Mouse (Mus musculus) limb, embryonic 13.5 days (tissue): ENCODE measurements around the gene Mttp. TPM values are rescaled to one million over a fixed set of nuclear protein-coding genes. Genes with fewer than 3 reads are reported as not detected.

Experiments used
- ATAC-seq: fragments of 200-750 bp; cut with Nextera tagmentation; 2 replicates; pipeline ENCODE4 v1.8.0; 2017; ENCODE audit warnings: low read depth, moderate number of reproducible peaks, moderate TSS enrichment; ENCODE audit not compliant: low FRiP score
- H3K27ac ChIP-seq: fragments of 300-500 bp; sonication (generic); 2 replicates; pipeline ENCODE4 v1.5.1; 2015; ENCODE audit warnings: inconsistent platforms, mild to moderate bottlenecking, moderate library complexity
- H3K27me3 ChIP-seq: fragments of 300-500 bp; sonication (generic); 2 replicates; pipeline ENCODE4 v1.6.1; 2015; ENCODE audit warnings: mild to moderate bottlenecking, inconsistent platforms
- H3K36me3 ChIP-seq: fragments of 300-500 bp; sonication (generic); 2 replicates; pipeline ENCODE4 v1.6.1; 2015; ENCODE audit warnings: inconsistent platforms, mild to moderate bottlenecking, moderate library complexity
- H3K4me1 ChIP-seq: fragments of 300-500 bp; sonication (generic); 2 replicates; pipeline ENCODE4 v1.6.1; 2015; ENCODE audit warnings: inconsistent platforms
- H3K4me2 ChIP-seq: fragments of 300-500 bp; sonication (generic); replicated peaks from 2 replicates; pipeline ENCODE4 v1.6.1; 2015; ENCODE audit warnings: inconsistent platforms, mild to moderate bottlenecking, moderate library complexity
- H3K4me3 ChIP-seq: fragments of 300-500 bp; sonication (generic); 2 replicates; pipeline ENCODE4 v1.5.1; 2015; ENCODE audit warnings: moderate library complexity, mild to moderate bottlenecking, inconsistent platforms
- H3K9ac ChIP-seq: fragments of 300-500 bp; sonication (generic); 2 replicates; pipeline ENCODE4 v1.6.1; 2015; ENCODE audit warnings: mild to moderate bottlenecking, inconsistent platforms
- H3K9me3 ChIP-seq: fragments of 300-500 bp; sonication (generic); 2 replicates; pipeline ENCODE4 v1.6.1; 2016; ENCODE audit warnings: inconsistent platforms
- WGBS: fragments of 180-500 bp; shearing (Covaris S2); methylation state at CpG from one replicate; pipeline ENCODE4 v1.1.7; 2015; 5-methylcytosine and 5-hydroxymethylcytosine counted together
- polyA plus RNA-seq: library from polyadenylated mRNA; unstranded; fragments of >200 nt; fragmentation: Nextera tagmentation; extraction: Ambion mirVana; gene quantifications from 2 replicates; pipeline ENCODE4 v1.2.1, GENCODE M21; 2015

The Mttp gene
- polyA plus RNA-seq, 1 experiment from 2014 or later: 9.0 TPM

DNA sequence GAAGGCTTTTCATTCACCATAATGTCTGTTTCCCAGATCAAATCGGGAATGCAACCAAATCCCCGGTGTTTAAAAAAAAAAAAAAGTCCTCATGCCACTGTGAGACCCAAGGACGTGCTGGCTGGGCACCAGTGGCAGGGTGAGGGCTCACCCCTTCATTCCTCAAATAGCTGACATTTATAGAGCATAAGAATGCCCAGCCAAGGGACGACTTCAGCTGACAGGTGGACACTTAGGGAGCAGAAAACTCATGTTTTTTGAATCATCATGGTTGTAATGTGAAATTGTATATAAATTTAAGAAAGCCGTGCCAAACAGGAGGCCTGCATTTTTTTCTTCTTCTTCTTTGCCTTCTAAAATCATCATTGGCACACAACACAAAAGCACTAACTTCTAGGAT is 39.7 kb downstream of the Mttp start:
- no peaks in the 10 kb centered on the region for H3K4me1 ChIP-seq
- H3K9me3 ChIP-seq: no peaks in the 10 kb centered on the region
- no peak overlapping the region for H3K27ac ChIP-seq
- no peak for ATAC-seq
- 68% methylated on average over 5 of the region's 5 CpGs for WGBS
- no peak overlapping the region for H3K9ac ChIP-seq
- no peak overlapping the region for H3K4me3 ChIP-seq
- no peaks in the 10 kb centered on the region for H3K36me3 ChIP-seq
- H3K4me2 ChIP-seq: no peak overlapping the region
- no peaks in the 10 kb centered on the region for H3K27me3 ChIP-seq

DNA sequence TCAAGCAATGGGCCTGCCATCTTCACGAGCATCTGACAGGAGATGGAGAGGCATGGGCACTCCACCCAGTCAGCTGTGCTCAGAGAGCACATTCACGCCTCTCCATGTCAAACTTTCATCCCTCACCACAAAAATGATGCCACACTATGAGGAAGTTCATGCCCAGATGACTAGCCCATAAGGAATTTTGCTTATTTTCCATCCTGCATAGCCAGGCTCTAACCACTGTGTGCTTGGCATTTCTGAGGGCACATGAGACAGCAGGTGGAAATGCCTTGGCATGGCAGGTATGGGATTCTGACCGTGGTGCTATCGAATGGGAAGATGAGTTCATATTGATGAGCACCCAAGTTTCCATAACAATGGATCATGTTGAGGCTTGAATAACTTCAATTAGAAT is 41.1 kb downstream of the Mttp start:
- no peak for ATAC-seq
- Histone ChIP-seq H3K4me2 (no peak overlapping the region), H3K9me3 (no peaks in the 10 kb centered on the region), H3K4me3 (no peak overlapping the region), H3K4me1 (no peaks in the 10 kb centered on the region), H3K36me3 (no peaks in the 10 kb centered on the region), H3K9ac (no peak overlapping the region), H3K27me3 (no peaks in the 10 kb centered on the region), H3K27ac (no peak overlapping the region)
- 92% methylated on average over 4 of the region's 4 CpGs for WGBS

- no peak overlapping the region for H3K9ac ChIP-seq
- no peak for ATAC-seq
- H3K4me3 ChIP-seq: no peak overlapping the region
- no peaks in the 10 kb centered on the region for H3K4me1 ChIP-seq
- no peak overlapping the region for H3K4me2 ChIP-seq
- H3K9me3 ChIP-seq: no peaks in the 10 kb centered on the region
- H3K27ac ChIP-seq: no peak overlapping the region
- no peaks in the 10 kb centered on the region for H3K36me3 ChIP-seq
- H3K27me3 ChIP-seq: no peaks in the 10 kb centered on the region
- WGBS: 85% methylated on average over 4 of the region's 4 CpGs
Observed at GRCm38 (mm10) chr3:138101936-138102335, 42.8 kb downstream of the Mttp start.

- H3K27me3 ChIP-seq: no peaks in the 10 kb centered on the region
- peak; percentile 48 for ATAC-seq
- H3K4me3 ChIP-seq: no peak overlapping the region
- no peaks in the 10 kb centered on the region for H3K36me3 ChIP-seq
- H3K4me2 ChIP-seq: no peak overlapping the region
- no peak overlapping the region for H3K9ac ChIP-seq
- WGBS: 86% methylated on average over 1 of the region's 1 CpGs
- 0 out of 2 replicates have a peak overlapping the region, but pooled peaks have one; percentile 4 for H3K27ac ChIP-seq
- no peaks in the 10 kb centered on the region for H3K9me3 ChIP-seq
- no peaks in the 10 kb centered on the region for H3K4me1 ChIP-seq
Observed at GRCm38 (mm10) chr3:138097718-138098117, 47.0 kb downstream of the Mttp start.

- no peaks in the 10 kb centered on the region for H3K36me3 ChIP-seq
- H3K27me3 ChIP-seq: no peaks in the 10 kb centered on the region
- no peaks in the 10 kb centered on the region for H3K9me3 ChIP-seq
- no peak overlapping the region for H3K4me3 ChIP-seq
- no peaks in the 10 kb centered on the region for H3K4me1 ChIP-seq
- no peak overlapping the region for H3K27ac ChIP-seq
- whole genome bisulfite sequencing: 86% methylated on average over 19 of the region's 19 CpGs
- H3K4me2 ChIP-seq: no peak overlapping the region
- no peak for ATAC-seq
- no peak overlapping the region for H3K9ac ChIP-seq
Observed at GRCm38 (mm10) chr3:138096263-138097028, 48.3 kb downstream of the Mttp start.

DNA sequence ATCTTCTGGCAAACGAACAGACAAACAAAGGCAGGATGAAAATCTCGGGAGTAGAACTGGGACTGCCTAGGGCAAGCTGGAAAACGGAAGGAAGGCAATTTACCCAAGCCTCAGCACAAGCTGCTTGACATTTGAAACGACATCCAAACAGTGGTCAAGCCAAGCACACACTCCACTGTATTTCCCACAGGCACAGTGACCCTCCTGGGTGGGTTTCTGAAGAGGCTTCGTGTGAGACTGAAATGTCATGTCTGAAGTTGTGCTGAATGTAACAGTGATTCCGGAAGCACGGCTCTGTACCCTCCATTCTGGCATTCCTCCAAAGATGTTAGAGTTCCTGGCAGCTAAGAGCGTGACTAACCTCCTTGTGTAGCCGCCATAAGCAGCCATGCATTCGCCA is 49.0 kb downstream of the Mttp start:
- no peak overlapping the region for H3K27ac ChIP-seq
- H3K4me3 ChIP-seq: no peak overlapping the region
- 64% methylated on average over 10 of the region's 10 CpGs for WGBS
- no peaks in the 10 kb centered on the region for H3K4me1 ChIP-seq
- H3K9ac ChIP-seq: no peak overlapping the region
- no peak for ATAC-seq
- H3K9me3 ChIP-seq: no peaks in the 10 kb centered on the region
- no peaks in the 10 kb centered on the region for H3K27me3 ChIP-seq
- H3K4me2 ChIP-seq: no peak overlapping the region
- H3K36me3 ChIP-seq: no peaks in the 10 kb centered on the region

GRCm38 (mm10) chr3:138095301-138095700 is 49.5 kb downstream of the Mttp start:
- no peak overlapping the region for H3K4me2 ChIP-seq
- no peak overlapping the region for H3K4me3 ChIP-seq
- H3K27me3 ChIP-seq: no peaks in the 10 kb centered on the region
- no peaks in the 10 kb centered on the region for H3K9me3 ChIP-seq
- H3K9ac ChIP-seq: no peak overlapping the region
- no peak for ATAC-seq
- 81% methylated on average over 3 of the region's 3 CpGs for WGBS
- H3K4me1 ChIP-seq: no peaks in the 10 kb centered on the region
- H3K27ac ChIP-seq: no peak overlapping the region
- no peaks in the 10 kb centered on the region for H3K36me3 ChIP-seq

GRCm38 (mm10) chr3:138083896-138084295 is 60.9 kb downstream of the Mttp start:
- no peak overlapping the region for H3K4me3 ChIP-seq
- H3K9ac ChIP-seq: no peak overlapping the region
- no peaks in the 10 kb centered on the region for H3K27me3 ChIP-seq
- H3K9me3 ChIP-seq: no peaks in the 10 kb centered on the region
- 86% methylated on average over 4 of the region's 4 CpGs for WGBS
- no peaks in the 10 kb centered on the region for H3K36me3 ChIP-seq
- no peak for ATAC-seq
- H3K27ac ChIP-seq: no peak overlapping the region
- H3K4me1 ChIP-seq: no peaks in the 10 kb centered on the region
- no peak overlapping the region for H3K4me2 ChIP-seq

DNA sequence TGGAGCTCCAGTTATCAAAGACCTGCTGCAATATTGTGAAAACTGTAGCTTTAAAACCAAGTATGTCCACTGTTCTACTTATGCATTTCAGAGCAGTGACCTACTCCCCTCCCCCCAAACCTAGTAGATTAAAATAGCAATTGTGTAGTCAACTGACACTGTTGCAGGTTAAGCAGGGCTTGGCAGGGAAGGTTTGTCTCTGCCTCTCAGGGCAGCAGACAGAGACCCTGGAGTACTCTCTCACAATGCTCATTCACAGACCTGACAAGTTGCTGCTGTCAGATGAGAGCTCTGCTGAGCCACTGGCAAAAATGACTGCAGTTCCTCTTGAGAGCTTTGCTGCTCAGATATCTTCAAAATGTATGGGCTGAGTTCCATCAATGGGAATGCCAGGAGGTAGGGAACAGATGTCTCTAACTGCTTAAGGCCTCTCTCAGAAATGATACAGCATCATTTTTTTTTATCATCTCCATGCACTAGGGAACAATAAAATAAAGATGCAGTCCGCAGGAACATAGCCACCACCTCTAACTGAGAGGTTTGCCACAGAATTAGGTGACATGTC is 61.6 kb downstream of the Mttp start:
- WGBS: 72% methylated on average over 1 of the region's 1 CpGs
- Histone ChIP-seq H3K9ac (no peak overlapping the region), H3K27ac (no peak overlapping the region), H3K4me2 (no peak overlapping the region), H3K9me3 (no peaks in the 10 kb centered on the region), H3K36me3 (no peaks in the 10 kb centered on the region), H3K27me3 (no peaks in the 10 kb centered on the region), H3K4me1 (no peaks in the 10 kb centered on the region), H3K4me3 (no peak overlapping the region)
- no peak for ATAC-seq

GRCm38 (mm10) chr3:138078701-138079100 is 66.1 kb downstream of the Mttp start:
- Histone ChIP-seq H3K36me3 (no peaks in the 10 kb centered on the region), H3K27ac (0 out of 2 replicates have a peak overlapping the region, but pooled peaks have one; percentile 2), H3K9me3 (no peaks in the 10 kb centered on the region), H3K27me3 (no peaks in the 10 kb centered on the region), H3K4me3 (no peak overlapping the region), H3K9ac (no peak overlapping the region), H3K4me2 (no peak overlapping the region), H3K4me1 (peaks cover 4% of the 10 kb centered on the region; the same call in 1 of the 2 replicates)
- no peak for ATAC-seq
- WGBS: 65% methylated on average over 1 of the region's 1 CpGs

DNA sequence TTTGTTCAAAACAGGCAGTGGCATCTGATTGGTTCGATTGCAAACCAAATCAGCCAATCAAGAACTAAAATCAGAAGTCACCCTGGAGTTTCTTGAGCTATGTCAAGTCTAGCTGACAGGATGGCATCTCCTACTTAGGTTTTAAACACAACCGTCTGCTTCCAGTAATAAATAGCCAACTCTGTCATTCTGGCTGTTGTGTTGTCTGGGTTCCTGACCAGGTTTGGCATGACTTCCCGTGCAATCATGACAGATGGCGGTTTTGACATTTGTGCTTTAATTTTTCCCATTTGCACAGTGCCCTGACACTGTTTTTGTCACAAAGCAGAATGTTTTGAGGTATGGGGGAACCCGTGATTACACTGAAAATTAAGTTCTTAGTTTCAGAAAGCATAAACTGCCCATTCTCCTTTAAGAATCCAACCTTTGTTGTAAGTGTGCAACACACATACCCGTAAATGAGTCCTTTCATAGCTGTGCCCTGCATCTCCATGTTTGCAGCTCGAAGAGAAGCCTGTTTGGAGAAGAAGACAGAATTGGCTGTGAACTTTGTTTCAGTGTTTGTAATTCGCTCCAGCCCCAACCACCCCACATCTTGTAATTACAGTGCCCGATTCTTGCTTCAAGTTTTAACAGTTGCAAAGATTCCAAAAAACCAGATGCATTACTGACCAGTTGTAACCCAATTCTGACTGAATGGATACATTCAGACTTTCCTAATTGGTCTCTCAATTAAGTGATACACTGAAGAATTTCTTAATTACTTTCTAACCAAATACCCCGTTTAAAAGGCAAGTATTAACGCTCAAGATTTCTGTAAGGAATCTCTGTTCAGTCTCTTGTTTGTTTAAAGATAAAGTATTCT is 67.1 kb downstream of the Mttp start:
- H3K27ac ChIP-seq: no peak overlapping the region; the same call in 1 of the 2 replicates
- no peak for ATAC-seq
- no peak overlapping the region for H3K4me3 ChIP-seq
- H3K9me3 ChIP-seq: no peaks in the 10 kb centered on the region
- H3K4me1 ChIP-seq: peaks cover 4% of the 10 kb centered on the region; the same call in 1 of the 2 replicates
- no peak overlapping the region for H3K4me2 ChIP-seq
- no peaks in the 10 kb centered on the region for H3K36me3 ChIP-seq
- WGBS: 60% methylated on average over 11 of the region's 11 CpGs
- H3K9ac ChIP-seq: no peak overlapping the region
- H3K27me3 ChIP-seq: no peaks in the 10 kb centered on the region

DNA sequence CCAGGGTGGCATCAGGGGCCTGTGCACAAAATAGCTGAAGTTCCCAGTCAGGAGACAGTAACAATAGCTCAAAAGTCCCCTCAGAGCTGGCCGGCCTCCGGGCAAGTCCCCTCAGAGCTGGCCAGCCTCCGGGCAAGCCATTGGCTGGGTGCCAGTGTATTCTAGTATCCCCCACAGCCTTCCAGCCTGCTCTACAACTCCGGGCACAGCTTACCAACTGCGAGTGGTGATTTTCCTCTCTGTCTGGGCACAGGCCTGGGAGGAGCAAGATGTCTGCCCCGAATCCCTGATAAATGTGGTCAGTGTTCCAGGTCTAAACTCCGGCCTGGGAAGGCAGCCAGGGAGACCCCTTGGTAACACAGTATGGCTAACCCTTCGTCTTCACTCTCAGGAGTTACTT is 69.6 kb downstream of the Mttp start:
- Histone ChIP-seq H3K27ac (no peak overlapping the region), H3K4me3 (no peak overlapping the region), H3K9me3 (no peaks in the 10 kb centered on the region), H3K27me3 (no peaks in the 10 kb centered on the region), H3K9ac (no peak overlapping the region), H3K4me1 (peaks cover 4% of the 10 kb centered on the region; the same call in 1 of the 2 replicates), H3K4me2 (no peak overlapping the region), H3K36me3 (no peaks in the 10 kb centered on the region)
- ATAC-seq: no peak
- WGBS: 69% methylated on average over 8 of the region's 8 CpGs
